Mouse (Mus musculus): ENCODE results near the gene Pak1ip1.

DNA sequence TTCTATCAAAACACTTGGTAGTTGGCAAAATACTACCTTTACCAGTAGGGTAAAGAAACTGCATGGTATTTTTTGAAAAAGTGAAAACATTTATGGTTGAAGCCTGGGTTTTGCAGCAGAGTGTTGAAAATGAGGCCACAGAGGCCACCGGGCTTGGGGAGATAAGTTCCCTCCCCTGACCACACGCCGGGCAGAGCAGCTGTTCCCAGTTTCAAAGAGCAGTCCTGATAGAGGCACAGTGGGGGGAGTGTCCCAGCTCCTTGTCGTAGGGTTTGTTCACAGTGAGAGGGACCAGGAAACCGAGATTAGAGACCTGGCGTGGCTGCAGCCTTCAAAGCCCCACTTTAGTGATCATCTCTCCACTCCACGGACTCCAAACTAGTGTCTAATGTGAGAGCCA is 19.7 kb downstream of the Pak1ip1 start:
- TF ChIP-seq CTCF (IDR thresholded peaks at IDR 0.05; ENCODE audit: control insufficient read depth, insufficient read depth, insufficient read length) (no peak), USF1 (IDR thresholded peaks at IDR 0.05; ENCODE audit: low read depth) (no peak)

Data from C2C12 (cell line).